Mouse (Mus musculus) T-helper 17 cell (primary cell): ENCODE measurements around the gene Gramd1a.

Source experiments
- in situ Hi-C, 2 experiments: fragments of 300-600 bp; cut with MboI, MseI; formaldehyde crosslinking; loops; 1 replicate in 1 of 2; 2 replicates in 1 of 2; pipeline ENCODE4 v1.15.1; 2025; ENCODE audit warnings: high pct_unique_total_duplicates in 2 of 2

Gramd1a gene

DNA sequence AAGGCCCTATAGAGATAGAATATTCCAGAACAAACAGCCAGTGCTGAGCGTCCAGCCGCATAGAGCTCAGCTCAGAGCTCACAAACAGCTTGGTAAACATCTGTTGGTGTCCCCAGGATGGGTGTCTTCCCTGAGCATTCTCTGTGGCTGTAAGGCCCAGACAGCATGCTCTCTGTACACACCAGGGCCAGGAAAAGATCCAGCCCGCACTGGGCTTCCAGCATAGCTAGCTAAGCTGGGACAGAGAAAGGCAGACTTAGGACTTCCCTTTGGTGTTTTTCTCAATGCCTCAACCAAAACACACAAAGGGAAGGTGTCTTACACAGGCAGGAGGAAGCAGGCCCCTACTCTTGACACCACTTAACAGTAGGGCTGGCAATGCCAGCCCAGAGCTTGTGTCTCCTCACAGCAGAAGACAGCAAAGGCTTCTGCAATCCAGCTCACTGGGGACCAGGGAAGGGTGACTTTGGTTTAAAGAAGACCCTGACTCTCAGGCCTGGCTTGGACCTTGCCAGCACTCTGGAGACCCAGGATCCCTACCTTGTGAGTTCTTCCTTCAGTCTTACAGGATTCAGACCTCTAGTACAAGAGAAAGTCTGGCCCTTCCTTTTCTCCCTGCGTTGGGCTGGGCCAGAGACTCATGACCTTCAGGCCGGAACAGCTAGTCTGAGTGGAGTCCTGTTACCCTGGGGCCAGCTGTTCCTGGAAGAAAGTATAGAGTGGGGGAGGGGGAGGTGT lies at the start of gene Gramd1a:
Gene Gramd1a, minus strand, starts transcription at position 601 of the 738 bp plus-strand sequence.
- in situ Hi-C loops = no loop called here

- in situ Hi-C loops = no loop called here
These were observed 40.1 kb upstream of the Gramd1a start for GRCm38 (mm10) chr7:31195591-31196307.

GRCm38 (mm10) chr7:31184711-31185110 lies 29.0 kb upstream of the Gramd1a start:
- in situ Hi-C loops = no loop called here

GRCm38 (mm10) chr7:31182863-31183262 lies 27.2 kb upstream of the Gramd1a start:
- in situ Hi-C loops = no loop called here

DNA sequence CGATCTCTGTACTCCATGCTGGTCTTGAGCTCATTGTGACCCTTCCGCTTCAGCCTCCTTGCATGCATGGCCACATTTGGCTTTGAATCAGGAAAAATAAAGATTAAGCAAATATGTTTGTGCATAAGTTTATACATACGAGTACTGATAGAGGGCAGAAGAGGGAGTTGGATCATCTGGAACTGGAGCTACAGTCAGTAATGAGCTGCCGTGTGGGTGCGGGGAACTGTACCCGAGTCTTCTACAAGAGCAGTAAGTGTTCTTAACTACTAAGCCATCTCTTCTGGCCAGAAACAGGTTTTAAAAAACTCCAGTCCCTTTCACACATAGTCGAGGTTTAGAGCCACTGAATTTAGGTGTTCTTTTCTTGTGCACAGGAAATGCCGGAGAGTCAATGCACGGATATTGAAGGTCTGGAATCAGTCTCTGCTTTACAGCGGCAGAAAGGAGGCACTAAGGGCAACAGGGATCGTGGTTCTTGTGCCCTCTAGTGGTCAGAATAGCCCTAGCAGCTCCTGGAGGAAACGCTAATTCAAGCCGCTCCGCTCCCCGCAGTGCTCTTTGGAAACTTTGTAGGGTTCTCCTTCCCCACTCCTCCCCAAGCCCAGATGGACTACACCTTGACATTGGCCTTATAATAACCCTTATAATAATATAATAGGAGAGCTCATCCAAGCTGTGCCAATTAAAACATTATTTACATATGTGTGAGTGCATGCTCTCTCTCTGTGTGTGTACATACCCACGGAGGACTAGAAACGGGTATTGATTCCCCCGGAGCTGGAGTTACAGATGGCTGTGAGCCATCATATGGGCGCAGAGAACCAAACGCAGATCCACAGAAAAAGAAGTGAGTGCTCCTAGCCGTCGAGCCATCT lies 21.4 kb upstream of the Gramd1a start:
- in situ Hi-C loops = loop anchor here (5.0 to 10.0 kb wide), 3 partner anchors 35 to 52 kb away; partner anchors contain the start of gene Scn1b (in 1 of the 2)

DNA sequence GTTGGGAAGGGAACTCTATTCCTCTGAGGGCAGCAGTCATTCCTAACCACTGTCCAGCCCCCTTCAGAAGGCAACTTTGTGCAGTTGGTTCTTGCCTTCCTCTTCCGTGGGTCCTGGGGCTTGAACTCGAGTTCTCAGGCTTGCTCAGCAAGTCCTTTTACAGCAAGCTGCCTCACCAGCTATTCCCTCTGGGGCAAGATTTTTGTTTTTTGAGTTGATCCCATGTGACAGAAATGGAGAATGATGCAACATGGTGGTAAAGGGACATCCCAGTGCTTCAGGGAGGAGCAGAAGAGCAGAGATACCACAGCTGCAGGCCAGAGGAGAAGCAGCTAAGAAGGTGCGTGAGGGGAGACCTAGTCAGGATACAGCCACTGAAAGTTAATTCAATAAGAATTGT lies 19.4 kb upstream of the Gramd1a start:
- in situ Hi-C loops = loop anchor here (5.0 to 10.0 kb wide), 3 partner anchors 33 to 50 kb away; partner anchors contain the start of gene Scn1b (in 1 of the 2)

- in situ Hi-C loops = loop anchor here in 1 of 2 experiments (10.0 kb wide), 1 partner anchor 50 kb away; the partner anchor contains the start of gene Scn1b
These were observed 18.8 kb upstream of the Gramd1a start for GRCm38 (mm10) chr7:31174466-31174865.

GRCm38 (mm10) chr7:31172238-31172637 lies 16.5 kb upstream of the Gramd1a start:
- in situ Hi-C loops = loop anchor here in 1 of 2 experiments (10.0 kb wide), 1 partner anchor 47 kb away; the partner anchor contains the start of gene Scn1b

- in situ Hi-C loops = loop anchor here in 1 of 2 experiments (10.0 kb wide), 1 partner anchor 46 kb away; the partner anchor contains the start of gene Scn1b
These were observed 14.8 kb upstream of the Gramd1a start for GRCm38 (mm10) chr7:31170520-31170919.

DNA sequence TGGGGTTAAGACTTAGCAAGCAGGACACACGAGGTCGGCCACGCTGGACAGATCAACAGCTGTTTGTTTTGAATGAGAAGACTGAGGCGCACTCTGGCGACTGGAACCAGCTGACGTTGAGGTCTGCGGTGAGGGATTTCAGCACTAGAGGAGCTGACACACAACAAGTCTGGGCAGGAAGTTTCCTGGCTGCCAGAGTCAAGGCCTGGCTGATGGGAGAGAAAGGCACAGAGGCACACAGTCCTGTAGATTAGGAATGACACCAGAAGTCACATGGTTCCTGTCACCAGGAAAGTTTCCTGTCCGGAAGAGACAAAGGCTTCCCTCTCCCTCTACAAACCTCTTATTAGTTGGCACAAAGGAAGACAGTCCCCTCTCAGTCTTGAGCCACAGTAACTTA lies 12.7 kb upstream of the Gramd1a start:
- in situ Hi-C loops = no loop called here

GRCm38 (mm10) chr7:31164748-31165147 lies 9.1 kb upstream of the Gramd1a start:
- in situ Hi-C loops = no loop called here

- in situ Hi-C loops = no loop called here
These were observed 8.2 kb upstream of the Gramd1a start for GRCm38 (mm10) chr7:31163666-31164577.

- in situ Hi-C loops = no loop called here
These were observed 6.6 kb upstream of the Gramd1a start for GRCm38 (mm10) chr7:31162324-31162723.

- in situ Hi-C loops = no loop called here
These were observed 6.1 kb upstream of the Gramd1a start for GRCm38 (mm10) chr7:31161831-31162230.

- in situ Hi-C loops = no loop called here
These were observed 5.5 kb upstream of the Gramd1a start for GRCm38 (mm10) chr7:31161246-31161645.

GRCm38 (mm10) chr7:31160763-31161162 lies 5.1 kb upstream of the Gramd1a start:
- in situ Hi-C loops = no loop called here

DNA sequence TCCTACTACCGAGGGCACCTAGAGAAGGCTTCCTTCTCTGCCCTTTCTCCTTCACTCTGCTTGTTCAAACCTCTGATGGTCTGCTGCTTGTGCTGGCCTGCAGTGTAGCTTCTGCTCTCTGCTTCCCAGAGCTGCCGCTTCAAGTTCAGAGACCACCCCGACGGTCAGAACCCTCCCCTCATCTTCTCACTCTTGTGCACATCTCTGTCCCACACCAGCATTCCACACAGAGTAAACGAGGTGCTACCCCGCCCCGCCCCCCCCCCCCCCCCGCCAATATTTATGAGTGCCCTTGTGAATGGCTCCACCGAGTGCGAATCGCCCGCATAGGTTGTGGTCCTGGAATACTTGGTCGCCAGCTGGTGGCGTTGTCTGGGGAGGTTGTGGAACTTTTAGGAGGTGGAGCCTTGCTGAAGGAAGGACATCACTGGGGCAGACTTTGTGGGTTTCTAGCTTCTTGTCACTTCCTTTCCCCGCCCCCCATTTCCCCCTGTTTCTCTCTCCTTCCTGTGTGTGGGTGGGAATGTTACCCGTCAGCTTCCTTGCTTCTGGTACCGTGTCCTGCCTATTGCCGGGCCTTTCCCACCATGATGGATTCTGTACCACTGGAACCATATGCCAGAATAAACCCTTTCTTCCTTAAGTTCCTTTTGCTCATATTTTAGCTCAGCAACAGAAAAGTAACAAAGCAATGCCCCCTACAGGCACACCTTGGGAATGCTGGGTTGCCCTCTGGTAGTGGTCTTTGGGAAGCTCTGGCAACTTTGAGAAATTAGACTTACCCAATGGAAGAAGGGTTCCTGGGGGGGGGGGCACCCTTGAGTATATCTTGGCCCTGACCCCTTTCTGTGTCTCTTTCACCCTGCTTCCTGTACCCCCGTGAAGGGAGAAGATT lies 585 bp upstream of the Gramd1a start:
- in situ Hi-C loops = no loop called here

DNA sequence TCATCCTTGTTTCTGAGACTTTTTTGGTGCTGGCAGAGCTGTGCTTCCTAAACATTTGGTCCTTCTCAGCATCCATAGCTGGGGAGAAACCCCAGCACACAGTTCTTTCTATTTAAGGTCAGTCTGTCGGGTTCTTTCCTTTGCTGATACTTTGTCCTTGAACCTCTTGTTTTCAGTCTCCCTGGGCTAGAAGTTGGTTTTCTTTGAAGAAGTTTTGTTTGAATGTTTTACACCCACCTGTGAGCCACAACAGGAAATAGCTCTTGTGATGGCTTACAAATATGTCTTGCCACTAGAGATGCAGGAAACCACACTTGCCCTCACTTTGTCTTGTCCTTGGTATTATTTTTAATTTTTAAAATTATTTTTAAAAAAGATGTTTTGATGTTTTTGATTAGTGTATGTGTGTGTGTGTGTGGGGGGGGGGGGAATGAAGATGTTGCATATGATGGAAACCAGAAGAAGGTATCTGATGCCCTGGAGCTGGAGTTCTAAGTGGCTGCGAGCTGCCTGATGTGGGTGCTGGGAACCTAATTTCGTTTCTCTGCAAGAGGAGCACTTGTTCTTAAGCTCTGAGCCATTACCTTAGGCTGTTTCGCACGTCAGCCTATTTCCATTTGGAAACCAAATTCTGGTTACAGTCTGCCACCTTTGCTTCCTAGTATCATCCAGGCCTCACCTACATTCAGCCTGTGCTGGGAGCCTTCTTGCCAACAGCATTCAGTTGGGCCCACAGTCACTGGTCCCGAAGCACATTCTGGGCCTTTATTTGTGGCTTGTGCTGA lies 2.0 kb downstream of the Gramd1a start:
- in situ Hi-C loops = no loop called here
